Mouse (Mus musculus) testis, postnatal 14 days (tissue): Measurements from ENCODE around the gene Mylpf.
A peak's percentile ranks its signal among the peaks of the same experiment; 100 is the strongest.
"Not testable (repeated sequence)": the region's sequence is repeated elsewhere in the genome, so short reads cannot be mapped to it uniquely, and the experiment has no call there.

Experiments
- DNase-seq: peaks from one replicate; pipeline ENCODE4 v3.0.0; 2021; ENCODE audit warnings: low spot score

Gene Mylpf

DNA sequence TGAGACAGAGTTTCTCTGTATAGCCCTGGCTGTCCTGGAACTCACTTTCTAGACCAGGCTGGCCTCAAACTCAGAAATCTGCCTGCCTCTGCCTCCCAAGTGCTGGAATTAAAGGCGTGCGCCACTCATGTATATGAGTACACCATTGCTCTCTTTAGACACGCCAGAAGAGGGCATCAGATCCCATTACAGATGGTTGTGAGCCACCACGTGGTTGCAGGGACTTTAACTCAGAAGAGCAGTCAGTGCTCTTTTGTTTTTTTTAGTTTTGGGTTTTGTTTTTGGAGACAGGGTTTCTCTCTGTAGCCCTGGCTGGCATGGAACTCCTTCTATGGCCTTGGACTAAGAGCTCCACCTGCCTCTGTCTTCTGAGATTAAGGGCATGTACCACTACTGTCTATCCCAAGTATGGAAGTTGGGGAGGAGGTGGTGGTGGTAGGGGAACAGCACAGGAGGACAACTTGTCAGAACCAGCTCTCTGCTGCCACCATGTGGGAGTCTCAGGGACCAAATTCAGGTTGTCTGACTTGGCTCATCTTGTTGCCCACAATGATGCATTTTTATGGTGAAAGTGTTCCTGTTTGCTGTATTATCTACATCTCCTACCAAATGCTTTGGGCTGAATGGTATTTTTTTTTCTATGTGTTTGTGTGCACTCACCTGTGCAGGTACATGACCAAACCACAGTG lies 20.1 kb downstream of the Mylpf start:
- peak; percentile 54 for DNase-seq

- no peak for DNase-seq
Measured at GRCm38 (mm10) chr7:127231376-127231775, 22.7 kb downstream of the Mylpf start.

DNA sequence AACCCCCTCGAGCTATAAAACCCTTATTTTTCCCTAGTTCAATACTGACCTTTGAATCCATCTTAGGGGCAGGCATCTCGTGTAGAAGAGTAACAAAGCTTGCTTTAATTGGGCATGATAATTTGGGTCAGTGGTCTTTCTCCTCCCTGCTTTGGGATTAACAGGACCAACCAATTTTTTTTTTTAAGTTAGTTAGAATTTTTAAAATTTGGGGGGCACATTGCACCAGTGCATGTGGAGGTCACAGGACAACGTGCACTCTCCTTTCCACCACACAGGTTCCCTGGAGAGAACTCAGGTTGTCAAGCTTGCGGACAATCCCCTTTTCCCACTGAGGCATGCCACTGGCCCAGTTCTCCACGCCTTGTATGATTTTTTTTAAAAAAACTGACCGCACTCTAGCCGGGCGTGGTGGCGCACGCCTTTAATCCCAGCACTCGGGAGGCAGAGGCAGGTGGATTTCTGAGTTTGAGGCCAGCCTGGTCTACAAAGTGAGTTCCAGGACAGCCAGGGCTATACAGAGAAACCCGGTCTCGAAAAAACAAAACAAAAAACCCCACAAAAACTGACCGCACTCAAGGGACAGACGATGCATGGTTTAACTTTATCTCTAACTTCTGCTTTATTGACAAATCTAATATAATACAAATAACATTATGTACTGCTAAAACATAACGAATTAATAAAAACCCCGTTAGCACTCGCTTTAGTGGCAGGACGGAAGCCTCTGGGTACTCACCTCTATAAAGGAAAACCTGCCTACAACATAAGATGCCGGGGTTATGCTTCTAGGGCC lies 23.3 kb downstream of the Mylpf start:
- no peak for DNase-seq

DNA sequence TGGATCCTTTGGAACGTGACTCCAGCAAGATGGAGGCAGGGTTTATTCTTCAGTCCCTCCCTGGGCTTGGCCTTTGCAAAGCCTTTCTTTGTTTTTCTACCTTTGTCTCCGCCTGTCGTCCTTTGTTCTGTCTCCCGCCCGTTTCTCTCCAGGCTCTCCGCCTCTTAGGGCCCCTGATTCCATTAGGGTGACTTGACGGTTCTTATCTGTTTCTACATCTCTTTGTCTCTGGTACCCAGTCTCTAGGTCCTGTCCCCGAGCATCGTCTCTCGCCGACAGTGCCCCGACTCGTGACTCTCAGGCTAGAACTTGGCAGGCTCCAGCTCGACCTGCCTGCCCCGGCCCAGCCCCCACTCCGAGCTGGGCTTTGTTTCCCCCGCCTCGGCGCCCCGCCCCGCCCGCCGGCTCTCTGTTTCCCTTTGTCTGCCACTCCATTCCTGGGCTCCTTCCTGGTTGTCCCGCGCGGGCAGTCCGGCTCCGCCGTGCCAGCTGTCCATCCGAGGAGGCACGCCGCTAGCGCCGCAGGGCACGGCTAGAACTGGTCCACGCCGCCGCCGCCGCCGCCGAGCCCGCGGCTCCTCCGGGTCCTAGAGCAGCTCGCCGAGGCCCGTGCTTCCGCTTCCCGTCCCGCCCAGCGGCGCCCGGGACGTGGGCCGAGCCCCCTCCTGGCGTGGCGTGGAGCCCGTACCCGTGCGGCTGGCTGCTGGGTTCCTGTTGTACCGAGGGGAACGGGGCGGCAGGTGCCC lies 24.1 kb downstream of the Mylpf start, which contains the start of the genes Zfp553 and Sept1:
Gene Zfp553 (plus strand): TSS at position 440 of the 746 bp plus-strand sequence.
Gene Sept1 (minus strand): TSS at position 509 of the 746 bp plus-strand sequence.
- peak; percentile 82 for DNase-seq

DNA sequence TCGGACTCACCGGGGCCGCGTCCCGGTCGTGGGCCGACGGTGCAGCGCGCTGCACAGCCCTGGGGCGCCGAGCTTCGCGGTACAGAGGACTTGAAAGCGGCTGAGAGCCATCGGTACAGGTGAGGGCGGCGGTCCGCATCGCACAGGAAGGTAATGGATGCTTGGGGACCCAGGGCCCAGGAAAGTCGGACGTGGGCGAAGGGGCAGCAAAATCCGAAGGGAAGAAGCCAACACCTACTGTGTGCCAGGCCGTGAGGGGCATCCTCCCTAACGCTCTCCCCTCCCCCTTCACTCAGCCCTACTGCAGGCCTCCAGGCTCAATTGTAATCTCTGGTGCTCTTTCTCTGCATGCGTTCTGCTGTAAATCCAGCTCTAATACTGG lies 24.7 kb downstream of the Mylpf start:
- DNase-seq, result no peak

- no peak for DNase-seq
Measured at GRCm38 (mm10) chr7:127233765-127234164, 25.1 kb downstream of the Mylpf start.

DNA sequence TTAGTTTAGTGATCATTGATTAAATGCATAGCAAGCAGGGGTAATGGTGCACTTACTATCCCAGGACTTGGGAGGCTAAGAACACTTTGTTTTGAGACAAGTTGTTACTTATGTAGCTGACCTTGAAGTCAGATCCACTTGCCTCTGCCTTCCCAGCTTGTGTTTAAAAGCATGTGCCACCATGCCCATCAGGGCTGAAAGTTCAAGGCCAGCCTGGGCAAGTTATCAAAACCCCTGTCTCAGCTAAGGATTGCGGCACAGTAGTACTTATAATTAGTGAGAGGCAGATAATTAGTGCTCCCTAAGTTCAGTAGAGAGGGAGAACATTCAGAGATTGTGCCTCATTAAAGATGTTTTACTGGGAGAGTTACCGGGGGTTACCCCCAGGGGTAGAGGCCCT lies 26.1 kb downstream of the Mylpf start:
- peak; percentile 61 for DNase-seq

- peak; percentile 50 for DNase-seq
Measured at GRCm38 (mm10) chr7:127243361-127243867, 34.7 kb downstream of the Mylpf start.

GRCm38 (mm10) chr7:127243870-127244657 lies 35.4 kb downstream of the Mylpf start, which contains the start of gene Zfp771:
TSS of gene Zfp771 (plus strand) at chr7:127244274.
- DNase-seq, result peak; percentile 95

DNA sequence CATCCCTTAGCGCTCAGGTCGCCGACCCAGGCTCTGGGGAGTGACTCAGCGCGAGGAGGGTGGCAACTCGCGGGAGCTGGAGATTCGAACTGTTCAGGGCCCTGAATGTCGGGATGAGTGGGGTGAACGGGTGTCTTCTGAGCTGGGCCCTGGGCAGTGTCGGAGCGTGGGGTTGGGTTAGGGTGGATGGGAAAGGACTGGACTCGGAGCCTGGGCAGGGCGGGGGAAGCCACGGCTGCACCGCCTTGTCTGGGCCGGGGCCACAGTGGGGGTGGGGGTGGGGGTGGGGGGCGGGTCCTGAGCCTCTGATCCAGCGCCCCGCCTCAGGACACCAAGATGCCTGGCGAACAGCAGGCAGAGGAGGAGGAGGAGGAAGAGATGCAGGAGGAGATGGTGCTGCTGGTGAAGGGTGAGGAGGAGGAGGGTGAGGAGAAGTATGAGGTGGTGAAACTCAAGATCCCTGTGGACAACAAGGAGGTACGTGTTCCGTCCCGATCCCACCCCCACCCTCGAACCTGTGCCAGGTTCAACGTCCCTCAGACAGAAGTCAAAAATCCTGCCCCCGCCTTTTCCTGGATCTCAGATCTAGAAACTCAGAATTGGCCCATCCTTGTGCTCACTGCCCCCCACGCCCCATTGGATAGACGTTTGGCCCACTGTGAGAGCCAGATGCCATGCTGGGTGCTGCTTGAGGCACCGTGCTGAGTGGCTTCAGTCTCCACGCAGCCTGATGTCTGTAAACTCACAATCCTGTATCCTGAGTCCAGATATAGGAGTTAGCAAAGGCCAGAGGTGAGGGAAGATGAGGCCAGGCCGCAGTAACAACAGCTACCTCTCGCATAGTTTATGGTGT lies 36.2 kb downstream of the Mylpf start:
- no peak for DNase-seq

- DNase-seq, result not testable (repeated sequence)
Measured at GRCm38 (mm10) chr7:127250511-127250910, 41.8 kb downstream of the Mylpf start.

DNA sequence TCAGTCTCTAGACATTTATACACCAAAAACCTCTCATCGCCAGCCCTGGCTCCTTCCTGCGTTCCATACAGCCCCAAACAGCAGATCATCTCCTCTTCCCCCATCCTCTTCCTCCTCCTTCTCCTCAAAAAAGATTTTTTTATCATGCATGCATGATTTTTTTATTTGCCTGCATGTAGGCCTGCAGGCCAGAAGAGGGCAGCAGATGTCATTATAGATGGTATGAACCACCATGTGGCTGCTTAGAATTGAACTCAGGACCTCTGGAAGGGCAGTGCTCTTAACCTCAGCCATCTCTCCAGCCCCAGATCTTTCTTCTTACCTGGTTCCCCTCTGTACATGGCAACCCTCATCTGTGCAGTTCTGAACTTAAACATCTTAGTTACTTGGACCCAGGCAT lies 43.7 kb downstream of the Mylpf start:
- no peak for DNase-seq

DNA sequence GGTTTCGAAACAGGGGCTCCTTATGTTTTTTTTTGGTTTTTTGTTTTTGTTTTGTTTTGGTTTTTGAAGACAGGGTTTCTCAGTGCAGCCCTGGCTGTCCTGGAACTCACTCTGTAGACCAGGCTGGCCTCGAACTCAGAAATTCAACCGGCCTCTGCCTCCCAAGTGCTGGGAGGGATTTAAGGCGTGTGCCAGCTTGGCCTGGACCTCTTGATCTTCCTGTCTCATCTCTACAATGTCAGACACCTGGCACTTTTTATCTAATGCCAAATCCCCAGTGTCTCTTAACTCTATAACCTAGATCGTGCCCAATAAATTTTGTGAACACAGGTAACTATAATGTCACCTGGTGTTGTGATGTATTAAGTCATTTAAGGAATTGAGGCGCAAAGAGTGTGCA lies 44.7 kb downstream of the Mylpf start:
- DNase-seq, result no peak

DNA sequence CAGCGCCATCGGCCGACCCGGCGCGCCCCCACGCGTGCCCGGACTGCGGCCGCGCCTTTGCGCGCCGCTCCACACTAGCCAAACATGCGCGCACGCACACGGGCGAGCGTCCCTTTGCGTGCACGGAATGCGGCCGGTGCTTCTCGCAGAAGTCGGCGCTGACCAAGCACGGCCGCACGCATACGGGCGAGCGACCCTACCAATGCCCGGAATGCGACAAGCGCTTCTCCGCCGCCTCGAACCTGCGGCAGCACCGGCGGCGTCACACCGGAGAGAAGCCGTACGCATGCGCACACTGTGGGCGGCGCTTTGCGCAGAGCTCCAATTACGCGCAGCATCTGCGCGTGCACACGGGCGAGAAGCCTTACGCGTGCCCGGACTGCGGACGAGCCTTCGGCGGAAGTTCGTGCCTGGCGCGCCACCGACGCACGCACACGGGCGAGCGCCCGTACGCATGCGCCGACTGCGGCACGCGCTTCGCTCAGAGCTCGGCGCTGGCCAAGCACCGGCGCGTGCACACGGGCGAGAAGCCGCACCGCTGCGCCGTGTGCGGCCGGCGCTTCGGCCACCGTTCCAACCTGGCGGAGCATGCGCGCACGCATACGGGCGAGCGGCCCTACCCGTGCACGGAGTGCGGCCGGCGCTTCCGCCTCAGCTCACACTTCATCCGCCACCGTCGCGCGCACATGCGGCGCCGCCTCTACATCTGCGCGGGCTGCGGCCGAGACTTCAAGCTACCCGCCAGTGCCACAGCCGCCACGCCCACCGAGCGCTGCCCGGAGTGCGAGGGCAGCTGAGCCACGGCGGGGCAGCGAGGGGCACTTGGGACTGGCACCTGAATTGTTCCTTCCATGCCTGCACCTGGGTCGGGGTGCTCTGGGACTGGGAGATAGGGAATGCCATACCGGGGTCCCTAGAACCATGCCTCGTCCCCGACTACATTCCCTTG lies 45.4 kb downstream of the Mylpf start:
- DNase-seq, result peak; percentile 94

- DNase-seq, result no peak
Measured at GRCm38 (mm10) chr7:127255008-127255407, 46.3 kb downstream of the Mylpf start.

GRCm38 (mm10) chr7:127255965-127256364 lies 47.3 kb downstream of the Mylpf start:
- no peak for DNase-seq

GRCm38 (mm10) chr7:127256518-127256917 lies 47.8 kb downstream of the Mylpf start:
- no peak for DNase-seq

GRCm38 (mm10) chr7:127259186-127259905 lies 50.7 kb downstream of the Mylpf start:
- DNase-seq, result no peak
